Mouse (Mus musculus) kidney, postnatal 10 days (tissue): ENCODE results near the gene Higd1c.
A peak's percentile ranks its signal among the peaks of the same experiment; 100 is the strongest.

Source experiments
- DNase-seq: peaks from one replicate; pipeline ENCODE4 v3.0.0; 2021; ENCODE audit warnings: mixed read lengths

Gene Higd1c

DNA sequence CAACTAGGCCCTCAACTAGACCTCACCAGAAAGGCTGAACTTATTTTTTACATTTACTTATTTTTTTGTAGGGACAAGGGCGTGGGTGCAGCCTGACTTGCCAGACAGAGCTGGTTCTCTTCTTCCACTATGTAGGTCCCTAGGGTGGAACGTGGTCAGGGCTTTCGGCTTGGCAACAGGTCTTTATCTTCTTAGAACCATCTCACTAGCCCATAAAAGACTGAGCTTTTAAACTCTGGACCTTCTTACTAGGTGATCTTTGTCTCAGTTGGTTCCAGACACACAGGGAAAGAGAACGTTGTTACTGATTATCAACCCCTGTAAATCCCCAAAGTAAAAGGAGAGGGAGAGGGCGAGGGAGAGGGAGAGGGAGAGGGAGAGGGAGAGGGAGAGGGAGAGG is 49.0 kb downstream of the Higd1c start:
- no peak for DNase-seq

DNA sequence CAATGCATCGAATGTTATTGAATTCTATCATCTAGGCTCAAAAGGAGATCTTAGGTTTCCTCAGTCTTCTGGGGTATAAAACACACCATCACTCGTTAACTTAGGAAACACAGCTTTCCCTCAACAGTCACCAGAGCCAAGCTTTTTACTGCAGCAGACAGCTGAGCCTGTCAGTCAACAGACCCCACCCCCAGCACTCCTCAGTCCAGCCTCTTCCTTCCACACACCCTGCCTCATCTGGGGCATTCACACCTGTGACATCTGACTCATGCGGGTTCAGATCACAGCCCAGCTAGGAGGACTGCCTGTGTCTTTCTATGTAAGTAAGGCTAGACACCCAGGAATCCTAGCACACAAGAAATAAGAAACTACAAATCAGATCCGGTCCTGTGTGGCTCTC is 49.7 kb downstream of the Higd1c start:
- DNase-seq = no peak

DNA sequence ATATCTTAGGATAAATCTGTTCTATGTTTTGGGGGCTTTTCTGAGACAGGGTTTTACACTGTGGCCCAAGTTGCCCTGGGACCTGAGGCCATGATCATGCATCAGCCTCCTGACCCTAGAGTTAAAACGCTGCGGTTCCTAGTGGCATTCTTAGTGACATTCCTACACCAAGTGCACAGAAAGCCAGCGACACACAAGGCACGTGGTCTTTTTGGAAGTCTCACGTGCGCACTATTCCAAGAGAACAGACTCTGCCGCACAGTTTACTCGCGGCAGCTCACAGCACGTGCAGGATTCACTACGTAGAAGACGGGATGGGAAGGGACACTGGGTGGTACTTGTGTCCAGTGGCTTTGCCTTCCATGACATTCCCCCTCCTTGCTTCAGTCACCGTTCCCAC is 50.6 kb downstream of the Higd1c start:
- DNase-seq = no peak

DNA sequence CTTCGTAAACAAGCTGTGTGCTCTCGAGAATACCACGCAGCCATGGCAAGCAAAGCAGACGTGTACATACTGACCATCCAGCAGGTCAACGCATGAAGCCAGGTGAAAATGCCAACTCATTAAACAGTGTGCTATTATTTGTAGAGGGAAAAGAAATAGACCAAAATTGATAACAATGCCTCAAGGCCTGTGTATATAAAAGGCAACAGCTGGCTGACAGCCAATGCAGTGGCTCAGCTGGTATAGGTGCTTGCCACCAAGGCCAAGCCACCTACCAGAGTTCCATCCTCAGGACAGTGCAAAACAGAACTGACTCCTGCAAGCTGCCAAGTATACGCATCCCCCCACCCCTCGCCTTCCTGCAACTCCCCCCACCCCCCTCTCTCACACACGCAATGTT is 51.3 kb downstream of the Higd1c start:
- no peak for DNase-seq

DNA sequence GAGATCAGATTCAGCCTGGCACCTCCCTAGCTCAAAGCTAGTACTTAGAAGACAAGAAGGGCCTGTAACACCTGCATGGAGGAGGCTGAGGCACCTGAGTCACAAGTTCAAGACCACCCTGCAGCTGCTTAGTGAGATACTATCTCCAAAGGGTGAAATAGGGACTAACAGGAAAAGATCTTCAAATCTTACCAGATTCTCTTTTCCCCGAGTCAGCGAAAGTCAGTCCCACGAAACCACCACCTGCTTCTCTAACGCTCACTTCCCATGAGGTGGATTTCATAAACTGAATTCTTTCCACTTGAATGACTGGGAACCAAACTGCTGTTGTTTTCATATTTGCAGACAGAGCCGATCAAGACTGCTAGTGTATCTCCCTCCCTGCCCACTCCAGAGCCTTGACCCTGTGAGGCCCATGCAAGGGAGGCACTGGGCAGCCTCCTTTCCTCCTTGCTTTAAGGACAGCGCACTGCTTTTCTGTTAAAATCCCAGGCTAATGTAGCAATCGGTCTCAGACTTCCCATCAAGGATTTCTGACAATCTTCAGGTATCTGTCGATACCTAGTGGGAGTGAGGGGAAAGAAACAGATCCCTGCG is 53.6 kb downstream of the Higd1c start:
- no peak for DNase-seq

DNA sequence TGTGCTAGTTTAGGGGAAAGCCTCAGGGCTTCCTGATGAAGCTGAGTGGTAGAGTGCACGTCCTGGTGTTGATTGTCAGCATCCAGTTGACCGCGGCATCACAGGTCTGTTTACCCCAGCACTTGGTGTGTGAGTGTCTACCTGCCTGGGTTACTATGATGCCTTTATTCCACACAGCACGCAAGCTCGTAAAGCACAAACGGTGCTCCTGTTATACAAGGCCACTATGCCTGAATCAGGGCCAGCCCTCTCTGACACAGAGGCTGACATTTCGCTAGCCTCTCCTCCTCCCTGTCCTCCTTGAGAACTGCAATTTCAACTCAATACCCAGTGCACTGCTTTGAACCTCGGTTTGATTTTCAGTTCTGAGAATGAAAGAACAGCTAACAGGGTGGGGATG is 55.0 kb downstream of the Higd1c start:
- no peak for DNase-seq

DNA sequence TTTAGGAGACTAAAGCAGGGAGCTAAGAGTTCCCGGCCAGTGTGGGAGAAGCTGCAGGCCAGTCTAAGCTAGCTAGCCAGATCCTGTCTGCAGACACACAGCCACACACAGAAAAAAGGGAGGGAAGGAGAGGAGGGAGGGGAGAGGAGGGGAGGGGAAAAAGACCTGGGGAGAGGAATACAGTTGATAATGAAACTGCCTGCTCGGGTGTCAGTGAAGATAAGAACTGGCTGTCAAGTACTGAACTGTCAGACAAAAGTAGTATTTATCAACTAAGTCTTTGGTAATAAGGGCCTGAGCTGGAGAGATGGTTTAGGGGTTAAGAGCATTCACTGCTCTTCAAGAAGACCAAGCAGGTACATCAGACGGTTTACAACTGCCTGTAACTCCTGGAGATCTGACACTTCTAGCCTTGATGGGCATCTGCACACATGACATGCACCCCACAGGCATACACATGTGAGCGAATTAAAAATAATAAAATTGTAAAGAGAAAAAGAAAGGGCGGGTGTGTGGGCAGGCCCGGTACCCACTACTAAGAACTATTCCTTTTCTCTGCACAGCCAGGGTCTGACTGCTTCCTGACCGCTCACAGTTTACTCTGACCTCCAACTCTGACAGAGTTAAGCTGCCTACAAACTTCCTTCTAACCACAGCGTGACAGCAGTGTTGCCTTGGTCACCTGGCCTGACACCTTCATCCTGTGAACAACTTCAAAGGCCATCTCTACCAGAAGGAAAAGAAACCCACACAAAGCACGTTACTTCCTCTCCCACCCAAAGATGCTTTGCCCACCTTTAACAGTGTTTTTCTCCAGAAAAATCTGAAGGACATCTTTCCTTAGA is 55.8 kb downstream of the Higd1c start:
- no peak for DNase-seq

DNA sequence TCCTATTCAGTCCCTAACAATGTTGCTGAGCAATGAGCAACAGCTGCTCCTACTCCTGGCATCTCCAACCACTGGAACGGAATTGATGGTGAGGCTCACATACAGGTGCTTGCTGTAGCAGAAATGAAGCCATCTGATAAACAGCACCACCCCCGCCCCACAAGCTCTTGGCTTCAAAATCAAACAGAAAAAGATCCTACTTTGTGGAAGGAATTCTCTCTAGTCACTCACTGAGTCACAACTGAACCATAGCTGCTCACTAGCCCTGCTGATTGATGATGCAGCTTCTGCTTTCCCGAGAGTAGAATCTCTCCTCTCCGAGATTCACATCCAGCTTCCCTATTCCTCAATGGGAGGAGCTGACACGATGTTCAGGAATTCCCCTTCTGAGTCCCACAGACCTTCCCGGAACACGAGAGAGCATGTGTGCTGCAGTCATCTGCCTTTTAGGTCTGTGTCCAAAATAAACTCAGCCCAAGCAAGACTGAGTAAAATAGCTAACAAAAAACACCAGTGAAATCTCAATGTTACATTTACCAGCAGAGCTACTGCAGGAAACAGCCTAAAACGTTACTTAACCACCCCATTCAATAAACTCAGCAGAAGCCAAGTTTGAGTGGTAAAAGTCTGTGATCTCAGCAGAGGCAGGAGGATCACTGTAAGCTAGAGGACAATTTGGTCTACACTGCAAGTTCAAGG is 56.9 kb downstream of the Higd1c start:
- no peak for DNase-seq

DNA sequence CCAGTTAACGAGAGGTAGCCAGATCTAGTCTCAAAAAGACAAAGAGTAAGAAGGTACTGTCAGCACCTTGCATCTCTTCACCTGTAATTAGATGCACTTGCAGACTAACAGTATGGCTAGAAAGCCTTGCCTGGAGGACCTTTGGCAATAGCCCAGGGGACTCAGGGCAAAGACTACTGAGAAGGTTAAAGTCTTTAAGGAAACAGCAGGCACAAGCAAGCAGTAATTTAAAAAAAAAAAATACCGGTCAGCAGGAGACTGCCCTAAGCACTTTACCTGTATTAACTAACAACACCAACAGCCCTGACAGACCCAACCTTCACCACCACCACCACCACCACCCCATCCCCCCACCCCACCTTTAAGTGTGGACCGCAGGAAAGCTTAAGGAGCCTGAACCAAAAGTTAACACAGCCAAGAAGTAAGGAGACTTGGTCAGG is 57.4 kb downstream of the Higd1c start, which contains the start of gene Gm5475:
TSS of gene Gm5475 (plus strand) at position 390 of the 440 bp plus-strand sequence.
- peak; percentile 70 for DNase-seq

DNA sequence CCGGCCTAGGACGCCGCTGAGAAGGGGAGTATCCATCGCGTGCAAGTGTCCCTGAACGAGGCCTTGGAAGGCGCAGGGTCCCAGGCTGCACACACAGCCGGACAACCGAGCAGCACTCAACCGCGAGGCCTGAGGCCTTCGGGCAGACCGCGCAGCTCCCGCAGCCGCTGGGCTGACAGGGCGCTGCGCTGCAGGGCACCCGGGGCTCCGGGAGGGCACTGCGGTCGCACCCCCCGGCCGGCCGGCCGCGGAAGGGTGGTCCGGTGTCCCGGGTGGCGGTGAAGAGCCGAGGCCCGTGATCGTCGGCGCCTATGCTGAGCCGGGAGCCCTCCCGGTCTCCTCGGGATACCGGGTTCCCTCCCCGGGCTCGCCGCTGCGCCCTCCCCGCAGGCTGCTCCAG is 58.1 kb downstream of the Higd1c start:
- peak; percentile 52 for DNase-seq

DNA sequence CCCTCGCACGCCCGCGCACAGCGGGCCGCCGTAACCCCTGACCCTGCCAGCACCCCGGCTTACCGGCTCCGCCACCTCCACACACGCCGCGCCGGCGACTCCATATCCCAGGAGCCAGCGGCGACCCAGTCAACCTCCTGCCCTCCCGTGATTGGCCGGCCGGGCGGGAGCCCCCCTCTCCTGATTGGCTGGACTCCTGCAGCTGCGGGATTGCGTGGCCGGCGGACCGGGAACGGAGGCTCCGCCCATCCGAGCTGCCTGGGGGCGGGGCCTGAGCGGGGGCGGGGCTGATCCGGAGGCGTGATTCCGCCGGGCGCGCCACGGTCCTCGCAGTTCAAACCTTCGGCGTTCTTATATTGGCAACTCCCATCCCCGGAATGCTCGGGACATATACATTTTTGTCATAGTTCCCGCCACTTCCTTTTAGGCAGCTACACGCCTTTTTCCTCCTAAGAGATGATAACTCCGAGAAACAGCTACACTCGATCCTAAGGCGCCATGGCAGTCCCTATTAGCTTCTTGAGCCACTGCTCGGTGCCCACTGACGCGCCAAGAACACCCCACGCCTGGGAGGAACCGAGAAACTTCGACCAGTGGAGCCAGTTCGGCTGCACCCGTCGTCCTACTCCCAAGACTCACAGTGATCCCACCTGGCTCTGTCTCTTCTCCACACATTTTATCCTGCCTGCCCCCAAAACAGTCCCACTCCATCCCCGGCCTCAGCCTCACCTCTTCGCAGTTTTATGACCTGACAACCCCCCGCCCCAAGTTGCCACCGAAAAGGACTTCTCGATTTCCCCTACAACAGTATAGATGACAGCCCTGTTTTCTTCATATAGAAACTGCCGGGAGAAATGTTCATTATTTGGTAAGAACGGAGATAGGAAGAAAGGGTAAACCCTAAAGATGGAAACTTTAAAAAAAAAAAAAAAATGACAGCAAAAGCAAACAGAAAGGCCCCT is 58.8 kb downstream of the Higd1c start:
- peak; percentile 98 for DNase-seq

DNA sequence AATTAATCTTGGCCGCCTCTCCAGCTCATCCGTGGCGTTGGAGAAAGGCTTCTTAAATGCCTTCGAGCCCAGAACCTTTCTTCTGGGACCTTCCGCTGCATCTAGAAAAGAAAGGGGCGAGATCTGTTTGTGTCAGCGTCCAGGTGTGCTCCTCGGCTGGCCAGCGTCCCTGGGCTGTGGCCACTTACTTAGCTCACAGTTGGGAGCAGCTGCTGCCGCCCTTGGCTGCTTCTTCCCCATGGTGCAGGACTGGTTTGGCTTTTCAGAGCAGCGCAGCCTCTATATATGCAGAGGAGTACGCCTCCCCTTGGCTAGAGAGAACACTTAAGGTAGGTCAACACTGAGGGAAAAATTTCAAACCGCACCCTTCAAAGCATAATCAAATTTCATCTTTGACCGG is 59.6 kb downstream of the Higd1c start:
- DNase-seq = peak; percentile 67

DNA sequence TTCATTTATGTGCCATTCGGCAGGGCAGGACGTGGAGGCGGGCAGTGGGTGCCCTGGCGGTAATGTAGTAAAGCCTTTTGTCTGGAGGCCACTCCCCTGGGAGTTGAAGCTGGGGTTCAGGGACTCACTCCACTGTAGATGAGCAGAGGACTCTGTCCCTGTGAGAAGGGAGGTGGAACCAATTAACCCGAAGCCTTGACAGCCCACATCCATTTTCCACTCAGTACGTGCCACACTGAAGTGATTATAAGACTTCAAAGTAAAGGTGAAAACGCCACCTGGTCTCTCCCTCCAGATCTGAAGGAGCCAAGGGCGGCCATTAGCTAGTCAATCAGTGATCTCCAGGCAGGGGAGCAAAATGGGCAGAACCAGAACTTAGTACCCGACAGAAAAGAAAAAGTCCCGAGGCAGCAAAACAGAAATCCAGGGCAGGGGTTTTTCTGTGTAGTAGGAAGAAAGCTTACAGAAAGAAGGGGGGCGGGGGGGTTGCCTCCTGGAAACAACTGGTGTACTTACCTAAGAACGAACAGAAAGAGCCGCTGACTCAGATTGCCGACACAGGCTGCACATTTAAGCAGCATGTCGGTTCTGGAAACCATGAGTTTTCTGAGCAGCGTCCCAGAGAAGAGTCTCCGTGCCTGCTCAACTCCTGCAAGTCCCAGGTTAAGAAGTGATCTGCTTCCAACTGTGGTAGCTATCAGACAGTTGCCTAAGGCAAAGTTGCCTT is 60.2 kb downstream of the Higd1c start, which contains the start of gene Slc11a2:
TSS of gene Slc11a2 (minus strand) at position 677 of the 727 bp plus-strand sequence.
- peak; percentile 67 for DNase-seq

DNA sequence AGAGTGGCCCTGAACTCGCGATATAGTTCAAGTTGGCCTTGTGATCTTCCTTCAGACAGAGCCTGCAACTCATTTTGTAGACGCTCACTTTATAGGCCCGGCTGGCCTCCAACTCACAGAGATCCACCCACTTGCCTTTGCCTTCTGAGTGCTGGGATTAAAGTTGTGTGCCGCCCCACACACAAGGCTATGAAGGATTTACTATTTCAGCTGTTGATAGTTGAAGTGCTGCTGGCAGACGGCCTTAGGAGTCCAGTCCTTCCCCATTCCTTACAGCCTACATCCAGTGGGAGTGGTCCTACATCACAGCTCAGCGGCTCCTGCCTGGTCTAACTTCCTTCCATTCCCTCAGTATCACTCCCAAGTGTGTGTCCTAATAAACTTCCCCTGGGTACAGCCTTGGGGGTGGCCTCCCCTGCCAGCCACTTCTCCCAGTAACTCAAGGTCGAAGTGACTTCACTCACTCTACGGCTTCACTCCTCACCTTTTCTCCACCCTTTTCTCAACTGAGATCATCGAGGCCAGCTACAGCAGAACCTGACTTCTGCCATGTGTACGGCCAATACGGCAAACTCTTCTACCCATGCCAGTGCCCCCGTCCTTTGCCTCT is 64.1 kb downstream of the Higd1c start:
- DNase-seq = peak; percentile 71

DNA sequence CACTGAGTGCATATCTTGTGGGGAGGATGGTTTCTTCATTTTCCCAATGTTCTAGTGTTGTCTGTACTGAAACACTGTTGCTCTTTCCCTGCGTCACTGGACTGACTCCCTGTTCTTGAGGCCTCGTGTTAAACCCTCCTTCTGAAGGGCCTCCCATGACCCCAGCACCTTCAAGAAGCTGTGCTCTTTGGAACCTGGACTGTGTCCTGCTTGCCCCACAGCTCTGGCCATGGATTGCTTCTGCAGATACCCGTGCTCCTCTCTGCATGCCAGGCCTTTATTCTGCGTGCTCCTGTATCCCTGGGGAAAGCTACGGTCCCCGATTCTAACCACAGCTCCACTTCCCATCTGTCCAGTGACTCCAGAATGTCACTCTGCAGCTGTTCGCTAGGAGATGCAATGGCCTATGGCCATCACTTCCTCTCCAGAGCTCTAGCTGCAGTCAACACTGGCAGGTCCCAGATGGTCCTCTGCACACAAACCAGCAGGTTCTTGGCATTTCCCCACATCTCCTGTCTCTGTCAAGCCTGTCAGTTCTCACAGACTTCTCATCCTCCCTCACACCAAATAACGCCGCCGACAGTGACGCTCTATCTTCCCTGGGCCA is 65.7 kb downstream of the Higd1c start:
- DNase-seq = peak; percentile 62

DNA sequence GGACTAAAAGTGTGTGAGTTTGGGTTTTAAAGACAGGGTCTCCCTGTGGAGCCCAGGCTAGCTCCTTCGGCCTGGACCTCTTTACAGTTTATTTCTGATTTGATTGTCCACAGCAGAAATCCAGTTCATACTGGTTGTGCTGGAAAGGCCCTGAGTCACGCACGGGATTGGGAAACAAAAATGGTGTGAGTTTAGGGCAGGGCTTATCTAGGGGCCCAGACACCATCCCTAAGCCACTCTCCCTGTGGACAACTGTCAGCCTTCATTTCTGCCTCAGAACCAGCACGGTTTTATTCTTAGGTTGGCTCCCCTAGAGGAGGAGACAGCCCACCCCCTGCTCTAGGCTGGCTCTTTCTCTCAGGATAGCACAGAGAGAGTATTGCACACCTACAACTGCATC is 68.9 kb downstream of the Higd1c start:
- no peak for DNase-seq
